Mouse (Mus musculus): ENCODE results near the gene Xrra1.
"Not testable (repeated sequence)": the region's sequence is repeated elsewhere in the genome, so short reads cannot be mapped to it uniquely, and the experiment has no call there.

Xrra1 gene

DNA sequence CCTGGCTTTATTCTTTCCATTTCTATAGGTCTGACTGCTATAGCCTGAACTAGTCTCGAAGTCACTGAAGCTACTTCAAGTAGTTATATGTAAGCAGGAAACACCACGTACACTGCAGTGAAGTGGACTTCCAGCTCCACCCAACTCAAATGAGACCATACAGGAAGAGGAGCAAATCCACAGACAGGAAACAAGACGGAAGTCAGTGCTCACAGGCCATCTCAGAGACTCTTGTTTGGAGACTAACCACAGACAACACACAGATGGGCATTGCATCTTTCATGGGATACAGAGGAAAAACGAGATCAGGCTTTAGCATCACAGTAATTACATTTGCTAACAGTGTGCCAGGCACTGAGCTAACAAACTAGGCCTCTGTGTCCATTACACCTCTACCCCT is 87.4 kb downstream of the Xrra1 start:
- no peak for DNase-seq (ENCODE audit: extremely low read depth, low read depth)

DNA sequence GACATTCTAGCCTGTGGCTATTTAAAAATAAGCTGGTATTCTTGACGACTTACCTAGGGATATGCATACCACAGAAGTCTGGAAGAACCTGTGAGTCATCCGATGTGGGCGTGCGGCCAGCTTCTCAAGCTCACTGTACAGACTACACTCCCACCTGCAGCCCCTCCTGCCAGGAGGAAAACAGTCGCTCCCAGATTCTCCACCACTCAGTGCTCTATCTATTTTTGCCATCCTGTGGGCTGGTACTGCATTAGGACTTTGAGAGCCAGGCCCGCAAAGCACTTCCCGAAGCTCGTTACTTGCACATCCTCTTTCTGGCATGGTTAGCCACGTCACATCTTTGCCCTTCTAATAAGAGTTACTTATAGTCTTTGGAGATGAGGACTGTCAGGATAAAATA is 88.4 kb downstream of the Xrra1 start:
- DNase-seq (ENCODE audit: extremely low read depth, low read depth), result no peak

DNA sequence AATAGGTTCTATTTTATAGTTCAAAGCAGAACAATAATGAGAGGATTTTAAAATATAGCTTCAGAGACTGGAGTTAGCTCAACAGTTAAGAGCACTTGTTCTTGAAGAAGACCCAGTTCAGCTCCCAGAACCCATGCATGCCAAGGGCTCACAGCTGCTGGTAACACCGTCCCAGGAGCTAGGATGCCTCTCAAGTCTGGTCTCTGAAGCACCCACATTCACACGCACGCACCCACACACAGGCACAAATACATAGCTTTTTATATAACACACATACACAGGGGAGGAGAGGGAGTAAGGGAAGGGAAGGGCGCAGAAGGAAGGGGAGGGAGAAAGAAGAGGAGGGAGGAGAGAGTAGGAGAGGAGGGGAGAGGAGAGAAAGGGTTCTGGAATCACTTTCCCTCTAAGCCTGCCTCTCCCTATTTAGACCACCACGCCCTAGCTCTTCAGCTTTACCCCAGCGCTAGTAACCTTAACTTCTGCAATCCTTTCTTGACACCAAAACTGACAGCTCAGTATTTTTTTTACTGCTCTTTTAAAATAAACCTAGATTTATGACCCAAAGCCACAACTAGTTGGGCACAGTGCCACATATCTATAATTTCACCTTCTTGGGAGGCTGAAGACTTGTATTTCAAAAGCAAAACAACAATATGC is 94.7 kb downstream of the Xrra1 start:
- DNase-seq (ENCODE audit: extremely low read depth, low read depth), result no peak

GRCm38 (mm10) chr7:99954212-99954611 is 95.3 kb downstream of the Xrra1 start:
- DNase-seq (ENCODE audit: extremely low read depth, low read depth), result no peak

DNA sequence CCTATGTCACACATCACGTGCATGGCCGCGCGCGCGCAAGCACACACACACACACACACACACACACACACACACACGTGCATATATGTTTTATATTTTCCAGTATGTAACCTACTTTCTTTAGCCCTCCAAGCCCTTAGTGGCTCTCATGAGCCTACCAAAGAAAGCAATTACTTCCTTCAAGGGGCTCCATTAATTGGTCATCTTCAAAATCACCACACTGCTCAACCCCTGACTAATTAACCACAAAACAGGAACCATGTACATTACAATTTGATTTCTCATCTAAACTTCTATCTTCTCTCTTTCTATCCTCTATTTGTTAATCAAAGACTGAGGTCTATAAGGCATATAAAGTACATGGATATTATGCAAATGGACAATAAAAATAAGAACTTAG is 97.2 kb downstream of the Xrra1 start:
- no peak for DNase-seq (ENCODE audit: extremely low read depth, low read depth)

DNA sequence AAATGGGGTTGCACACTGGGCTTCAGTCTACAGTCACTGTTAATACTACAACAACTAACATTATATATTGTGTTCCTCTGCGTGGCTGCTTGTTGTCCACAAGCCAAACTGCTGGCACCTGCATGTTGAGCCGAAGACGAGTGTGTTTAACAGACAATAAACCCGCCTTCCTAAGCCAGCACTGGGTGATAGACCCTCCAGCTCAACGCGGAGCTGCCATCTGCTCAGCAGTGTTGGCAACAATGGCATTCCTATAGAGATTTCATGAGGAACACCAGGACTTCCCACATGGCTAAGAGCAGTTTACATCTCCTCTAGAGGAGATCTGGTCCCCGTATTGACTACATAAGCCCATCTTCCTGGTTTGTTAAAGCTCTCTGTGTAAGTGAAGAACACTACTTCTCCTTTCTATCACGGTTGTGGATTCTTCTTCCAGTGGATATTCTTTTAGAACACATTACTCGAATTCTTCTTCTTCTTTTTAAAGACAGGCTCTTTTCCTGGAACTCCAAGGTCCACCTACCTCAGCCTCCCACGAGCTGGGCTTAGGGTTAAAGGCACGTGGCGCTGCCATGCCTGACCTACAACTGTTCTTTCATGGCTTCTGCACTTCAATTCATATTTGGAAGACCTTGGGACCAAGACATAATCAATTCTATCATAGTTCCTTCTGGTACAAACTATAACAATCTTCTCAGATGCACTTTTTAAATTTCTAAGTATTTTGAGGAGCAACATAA is 98.5 kb downstream of the Xrra1 start:
- no peak for DNase-seq (ENCODE audit: extremely low read depth, low read depth)

DNA sequence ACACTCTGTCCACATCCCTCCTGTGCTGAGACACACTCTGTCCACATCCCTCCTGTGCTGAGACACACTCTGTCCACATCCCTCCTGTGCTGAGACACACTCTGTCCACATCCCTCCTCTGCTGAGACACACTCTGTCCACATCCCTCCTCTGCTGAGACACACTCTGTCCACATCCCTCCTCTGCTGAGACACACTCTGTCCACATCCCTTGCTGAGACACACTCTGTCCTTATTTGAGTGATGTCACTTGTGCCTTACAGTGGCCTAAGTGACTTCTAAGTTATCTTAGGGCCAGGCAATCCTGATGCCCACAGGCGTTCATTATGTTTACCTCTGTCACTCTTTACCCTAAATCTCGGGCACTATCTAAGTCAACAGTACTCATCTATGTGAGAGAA is 101.7 kb downstream of the Xrra1 start:
- not testable (repeated sequence) for DNase-seq (ENCODE audit: extremely low read depth, low read depth)

GRCm38 (mm10) chr7:99961518-99961917 is 102.6 kb downstream of the Xrra1 start:
- DNase-seq (ENCODE audit: extremely low read depth, low read depth), result no peak

DNA sequence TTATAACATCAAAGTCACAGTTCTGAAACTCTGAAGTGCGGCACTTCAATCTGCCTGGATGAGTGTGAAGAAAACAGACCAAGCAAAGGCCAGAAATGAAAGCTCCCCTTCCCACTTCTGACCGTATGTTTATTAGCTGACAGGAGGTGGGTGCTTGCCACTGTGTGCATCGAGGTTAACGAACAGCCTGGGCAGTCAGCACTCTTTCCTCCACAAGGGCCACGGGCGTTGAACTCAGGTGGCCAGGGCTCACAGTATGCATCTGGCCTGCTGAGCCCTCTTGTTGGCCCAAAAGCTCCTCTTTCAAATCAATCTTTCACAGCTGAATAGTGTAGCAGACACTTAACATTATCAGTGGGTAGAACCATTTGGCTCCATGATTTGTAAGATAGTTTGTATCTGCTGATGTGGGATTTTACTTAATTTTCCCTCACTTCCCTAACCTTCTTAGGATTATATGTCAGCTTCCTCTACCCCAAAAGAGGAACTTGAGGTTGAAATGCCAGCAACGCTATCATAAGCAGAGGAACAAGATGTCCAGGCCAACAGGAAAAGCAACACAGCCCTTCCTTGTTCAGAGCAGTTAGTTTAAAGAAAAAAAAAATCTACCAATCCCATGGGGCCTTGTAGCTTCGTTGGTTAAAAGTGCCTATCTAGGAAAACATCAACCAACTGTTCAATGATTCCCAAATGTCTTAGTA is 103.8 kb downstream of the Xrra1 start:
- DNase-seq (ENCODE audit: extremely low read depth, low read depth), result peak; percentile 80

DNA sequence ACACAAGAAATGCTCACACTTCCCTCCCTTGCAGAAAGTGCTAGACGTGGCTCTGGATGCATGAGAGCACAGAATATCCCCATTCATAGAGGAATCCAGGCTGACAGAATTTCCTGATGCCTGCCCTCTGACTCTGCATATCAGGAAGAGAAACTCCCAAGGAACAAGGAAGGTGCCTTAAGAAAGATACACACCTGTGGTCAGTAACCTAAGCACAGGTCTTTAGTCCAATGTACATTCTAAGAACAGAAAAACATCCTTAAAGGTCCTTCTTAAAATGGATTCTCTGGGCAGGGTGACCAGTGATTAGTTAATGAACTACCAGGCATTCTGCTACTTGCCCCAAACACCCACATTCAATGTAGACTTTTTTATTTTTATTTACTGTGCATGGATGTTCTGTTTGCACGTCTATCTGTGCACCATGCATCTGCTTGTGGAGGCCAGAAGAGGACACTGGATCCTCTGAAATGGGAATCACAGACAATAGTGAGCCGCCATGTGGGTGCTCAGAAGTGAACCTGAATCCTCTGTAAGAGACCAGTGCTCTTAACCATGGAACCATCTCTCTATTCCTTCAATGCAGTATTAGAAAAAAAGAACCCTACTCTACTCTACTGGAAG is 104.4 kb downstream of the Xrra1 start:
- no peak for DNase-seq (ENCODE audit: extremely low read depth, low read depth)

GRCm38 (mm10) chr7:99965020-99965841 is 106.3 kb downstream of the Xrra1 start:
- DNase-seq (ENCODE audit: extremely low read depth, low read depth), result no peak

GRCm38 (mm10) chr7:99966011-99966721 is 107.2 kb downstream of the Xrra1 start:
- DNase-seq (ENCODE audit: extremely low read depth, low read depth), result no peak

All from MEL-GATA-1-ER (cell line).